Mouse (Mus musculus) adrenal gland, adult (tissue): ENCODE data around the gene Kdm5a.

Experiments
- DNase-seq, 2 experiments: peaks; one replicate each; pipeline ENCODE4 v3.0.0; 2022 to 2023; ENCODE audit warnings: low spot score in 1 of 2; ENCODE audit not compliant: inconsistent age in 2 of 2

The Kdm5a gene

GRCm38 (mm10) chr6:120470666-120471065, 106.7 kb downstream of the Kdm5a start:
- peak; percentile 56 to 81 for DNase-seq

- no peak for DNase-seq
Measured at GRCm38 (mm10) chr6:120471991-120472441, 108.1 kb downstream of the Kdm5a start.

GRCm38 (mm10) chr6:120472455-120473140, 108.7 kb downstream of the Kdm5a start:
- DNase-seq, result no peak

GRCm38 (mm10) chr6:120473427-120473826, 109.5 kb downstream of the Kdm5a start:
- no peak for DNase-seq

- no peak for DNase-seq
Measured at GRCm38 (mm10) chr6:120475288-120475687, 111.4 kb downstream of the Kdm5a start.

GRCm38 (mm10) chr6:120479302-120479701, 115.4 kb downstream of the Kdm5a start:
- peak in 1 of 2 experiments; percentile 37 for DNase-seq

GRCm38 (mm10) chr6:120480361-120480760, 116.4 kb downstream of the Kdm5a start:
- DNase-seq, result no peak

- DNase-seq, result peak in 1 of 2 experiments; percentile 58
Measured at GRCm38 (mm10) chr6:120481538-120481937, 117.6 kb downstream of the Kdm5a start.

- no peak for DNase-seq
Measured at GRCm38 (mm10) chr6:120482021-120482420, 118.1 kb downstream of the Kdm5a start.

GRCm38 (mm10) chr6:120482756-120483155, 118.8 kb downstream of the Kdm5a start:
- no peak for DNase-seq

GRCm38 (mm10) chr6:120483211-120483626, 119.3 kb downstream of the Kdm5a start:
- DNase-seq, result peak; percentile 45 to 80

- no peak for DNase-seq
Measured at GRCm38 (mm10) chr6:120485038-120485437, 121.1 kb downstream of the Kdm5a start.

- no peak for DNase-seq
Measured at GRCm38 (mm10) chr6:120486051-120486510, 122.2 kb downstream of the Kdm5a start.

- DNase-seq, result no peak
Measured at GRCm38 (mm10) chr6:120488647-120489046, 124.7 kb downstream of the Kdm5a start.

GRCm38 (mm10) chr6:120489461-120489860, 125.5 kb downstream of the Kdm5a start:
- no peak for DNase-seq

GRCm38 (mm10) chr6:120491064-120491463, 127.1 kb downstream of the Kdm5a start:
- peak in 1 of 2 experiments; percentile 15 for DNase-seq

- peak in 1 of 2 experiments; percentile 21 for DNase-seq
Measured at GRCm38 (mm10) chr6:120491862-120492498, 128.1 kb downstream of the Kdm5a start.

- peak in 1 of 2 experiments; percentile 55 for DNase-seq
Measured at GRCm38 (mm10) chr6:120492499-120493373, 128.8 kb downstream of the Kdm5a start.

GRCm38 (mm10) chr6:120493374-120494181, 129.7 kb downstream of the Kdm5a start, which contains the start of gene Tmem121b:
Gene Tmem121b (minus strand): TSS chr6:120493807.
- peak; percentile 33 to 64 for DNase-seq
